Mouse (Mus musculus) CH12.LX (cell line): ENCODE data around the gene Zfp106. TPM values are rescaled to one million over a fixed set of nuclear protein-coding genes. Genes with fewer than 3 reads are reported as not detected.

Source experiments
- DNase-seq: peaks from one replicate; pipeline ENCODE4 v3.0.0-alpha.2; 2013; ENCODE audit errors: extremely low read depth
- H3K27ac ChIP-seq: 2 replicates; pipeline ENCODE4 v1.5.1; 2012; ENCODE audit warnings: low read depth, mild to moderate bottlenecking, control low read depth, moderate library complexity; ENCODE audit not compliant: insufficient read depth
- H3K27me3 ChIP-seq: replicated peaks from 2 replicates; pipeline ENCODE3; 2012; ENCODE audit warnings: inconsistent platforms
- H3K36me3 ChIP-seq, 2 experiments: replicated peaks in 1 of 2; 2 replicates each; pipeline versions ENCODE3 to v1.6.1; 2012; ENCODE audit warnings: inconsistent platforms in 1 of 2, low read length in 1 of 2, mild to moderate bottlenecking in 1 of 2, mixed read lengths in 1 of 2, moderate library complexity in 1 of 2; ENCODE audit not compliant: control insufficient read depth in 1 of 2, insufficient read depth in 1 of 2
- H3K4me1 ChIP-seq, 2 experiments: 2 replicates each; pipeline ENCODE4 v1.6.1; 2012; ENCODE audit warnings: inconsistent platforms in 1 of 2, moderate library complexity in 1 of 2; ENCODE audit not compliant: insufficient read depth in 2 of 2, control insufficient read depth in 1 of 2
- H3K4me2 ChIP-seq: 2 replicates; pipeline ENCODE4 v1.6.1; 2012; ENCODE audit warnings: low read depth, mild to moderate bottlenecking, control low read depth; ENCODE audit not compliant: poor library complexity, insufficient read depth, severe bottlenecking
- H3K4me3 ChIP-seq, 3 experiments: fragments of 150-350 bp in 1 of 3; sonication (generic) in 1 of 3; replicated peaks in 1 of 3; 2 replicates each; pipeline versions ENCODE3 to v1.5.1; 2011 to 2012; ENCODE audit warnings: low read depth in 2 of 3, low read length in 2 of 3, mild to moderate bottlenecking in 2 of 3, moderate library complexity in 2 of 3, control low read depth in 1 of 3, improper control_type of control experiment in 1 of 3, inconsistent platforms in 1 of 3, mixed read lengths in 1 of 3; ENCODE audit not compliant: poor library complexity in 1 of 3
- H3K79me2 ChIP-seq: replicated peaks from 2 replicates; pipeline ENCODE4 v1.6.1; 2012; ENCODE audit warnings: mild to moderate bottlenecking, moderate library complexity; ENCODE audit not compliant: control insufficient read depth, poor library complexity, insufficient read depth, severe bottlenecking; ENCODE audit errors: extremely low read depth
- H3K9ac ChIP-seq: 2 replicates; pipeline ENCODE4 v1.6.1; 2012; ENCODE audit warnings: low read depth, mild to moderate bottlenecking, control low read depth, moderate library complexity; ENCODE audit not compliant: insufficient read depth
- H3K9me3 ChIP-seq: replicated peaks from 2 replicates; pipeline ENCODE3; 2012; ENCODE audit warnings: low read length, inconsistent platforms, mixed read lengths
- BHLHE40 ChIP-seq: IDR thresholded peaks from 2 replicates; pipeline ENCODE4 v1.6.1; 2011; ENCODE audit warnings: mild to moderate bottlenecking, low read depth, low read length, improper control_type of control experiment
- CHD1 ChIP-seq: IDR thresholded peaks from 2 replicates; pipeline ENCODE4 v1.6.1; 2012; ENCODE audit warnings: low read depth, low read length, improper control_type of control experiment, inconsistent platforms
- CTCF ChIP-seq, 2 experiments: IDR thresholded peaks in 1 of 2; conservative IDR thresholded peaks in 1 of 2; 2 replicates each; pipeline ENCODE4 v1.5.1; 2011 to 2012; ENCODE audit warnings: low read depth in 2 of 2, low read length in 2 of 2, improper control_type of control experiment in 1 of 2, inconsistent platforms in 1 of 2, mild to moderate bottlenecking in 1 of 2, moderate library complexity in 1 of 2
- E2F4 ChIP-seq: IDR thresholded peaks from 2 replicates; pipeline ENCODE4 v1.6.1; 2011; ENCODE audit warnings: low read depth, low read length, improper control_type of control experiment; ENCODE audit not compliant: insufficient replicate concordance
- ELF1 ChIP-seq: IDR thresholded peaks from 2 replicates; pipeline ENCODE4 v1.6.1; 2014; ENCODE audit warnings: low read depth, mild to moderate bottlenecking, inconsistent platforms, low read length, improper control_type of control experiment
- EP300 ChIP-seq: IDR thresholded peaks from 2 replicates; pipeline ENCODE4 v1.6.1; 2011; ENCODE audit warnings: low read length, improper control_type of control experiment
- ETS1 ChIP-seq: conservative IDR thresholded peaks from 2 replicates; pipeline ENCODE4 v1.6.1; 2012; ENCODE audit warnings: low read depth, mild to moderate bottlenecking, inconsistent platforms, low read length, improper control_type of control experiment, moderate library complexity
- GABPA ChIP-seq: IDR thresholded peaks from 2 replicates; pipeline ENCODE4 v1.6.1; 2012; ENCODE audit warnings: low read depth, low read length, improper control_type of control experiment, inconsistent platforms; ENCODE audit not compliant: insufficient replicate concordance
- IRF4 ChIP-seq: IDR thresholded peaks from 2 replicates; pipeline ENCODE4 v1.6.1; 2014; ENCODE audit warnings: low read depth, mild to moderate bottlenecking, inconsistent platforms, low read length, improper control_type of control experiment
- JUN ChIP-seq: IDR thresholded peaks from 2 replicates; pipeline ENCODE4 v1.6.1; 2011; ENCODE audit warnings: low read depth, mild to moderate bottlenecking, low read length, improper control_type of control experiment, moderate library complexity; ENCODE audit not compliant: insufficient read depth
- JUND ChIP-seq: conservative IDR thresholded peaks from 2 replicates; pipeline ENCODE4 v1.6.1; 2011; ENCODE audit warnings: low read depth, low read length, improper control_type of control experiment
- MEF2A ChIP-seq: IDR thresholded peaks from 2 replicates; pipeline ENCODE4 v1.6.1; 2014; ENCODE audit warnings: low read depth, mild to moderate bottlenecking, inconsistent platforms, low read length, improper control_type of control experiment, borderline replicate concordance
- MXI1 ChIP-seq: IDR thresholded peaks from 2 replicates; pipeline ENCODE4 v1.6.1; 2011; ENCODE audit warnings: mild to moderate bottlenecking, low read depth, low read length, improper control_type of control experiment
- MYC ChIP-seq: IDR thresholded peaks from 2 replicates; pipeline ENCODE4 v1.6.1; 2011; ENCODE audit warnings: low read depth, mild to moderate bottlenecking, improper control_type of control experiment, low read length
- POLR2AphosphoS2 ChIP-seq: IDR thresholded peaks from 2 replicates; pipeline ENCODE4 v1.6.1; 2011; ENCODE audit warnings: low read depth, low read length, improper control_type of control experiment
- RAD21 ChIP-seq: IDR thresholded peaks from 2 replicates; pipeline ENCODE4 v1.6.1; 2011; ENCODE audit warnings: low read depth, mild to moderate bottlenecking, low read length, improper control_type of control experiment, moderate library complexity
- SIN3A ChIP-seq: IDR thresholded peaks from 2 replicates; pipeline ENCODE4 v1.6.1; 2012; ENCODE audit warnings: low read length, improper control_type of control experiment, inconsistent platforms
- TBP ChIP-seq: conservative IDR thresholded peaks from 2 replicates; pipeline ENCODE4 v1.6.1; 2011; ENCODE audit warnings: low read depth, low read length, improper control_type of control experiment
- UBTF ChIP-seq: IDR thresholded peaks from 2 replicates; pipeline ENCODE4 v1.6.1; 2012; ENCODE audit warnings: low read depth, mild to moderate bottlenecking, inconsistent platforms, low read length, improper control_type of control experiment, moderate library complexity
- USF2 ChIP-seq: conservative IDR thresholded peaks from 2 replicates; pipeline ENCODE4 v1.6.1; 2011; ENCODE audit warnings: low read depth, low read length, improper control_type of control experiment
- ZMIZ1 ChIP-seq: IDR thresholded peaks from 2 replicates; pipeline ENCODE4 v1.6.1; 2012; ENCODE audit warnings: low read depth, mild to moderate bottlenecking, inconsistent platforms, low read length, improper control_type of control experiment
- ZNF384 ChIP-seq: IDR thresholded peaks from 2 replicates; pipeline ENCODE4 v1.6.1; 2012; ENCODE audit warnings: low read depth, low read length, improper control_type of control experiment, inconsistent platforms
- dilution Hi-C: fragments of 300-500 bp; cut with MboI; formaldehyde crosslinking; loops from 2 replicates; pipeline ENCODE4 v1.14.3; 2020; ENCODE audit warnings: low sequenced_read_pairs; ENCODE audit not compliant: extremely low pct_unique_long_range_greater_than_20kb, extremely low pct_ligation_motif_present
- in situ Hi-C: fragments of 300-500 bp; cut with MboI; formaldehyde crosslinking; loops from 3 replicates; pipeline ENCODE4 v1.14.3; 2019; ENCODE audit warnings: low sequenced_read_pairs, low pct_ligation_motif_present, low pct_unique_long_range_greater_than_20kb, mixed read lengths
- polyA plus RNA-seq: library from polyadenylated mRNA; unstranded; fragments of >175 nt; gene quantifications from 2 replicates; pipeline ENCODE4 v1.2.1, GENCODE M21; 2012; ENCODE audit warnings: low read depth; ENCODE audit not compliant: insufficient read length
- total RNA-seq, 2 experiments: library from RNA; depleted of rRNA; stranded (reverse); fragments of 300-350 nt in 1 of 2; fragments of >200 nt in 1 of 2; gene quantifications; 2 replicates each; pipeline ENCODE4 v1.2.3; 2012 to 2014

Zfp106 gene
- total and polyA plus RNA-seq, 3 experiments: 93.8 to 183 (median 130) TPM

DNA sequence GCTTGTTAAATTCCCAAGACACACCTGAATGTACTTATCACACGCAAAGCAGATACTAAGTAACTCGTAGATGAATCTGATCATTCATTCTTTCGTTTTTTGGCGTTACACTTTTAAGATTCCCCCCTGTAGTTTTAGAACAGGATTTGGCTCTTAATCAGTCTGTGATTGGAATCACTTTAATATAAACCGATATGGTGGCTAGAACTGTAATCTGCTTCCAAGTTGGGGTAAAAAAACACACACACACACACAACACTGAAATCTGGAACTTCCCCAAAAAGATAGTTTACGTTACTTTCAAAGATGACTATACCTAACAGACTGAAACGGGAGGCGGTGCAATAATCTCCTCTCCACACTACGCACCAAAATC, 796 bp downstream of the Zfp106 start:
- Histone ChIP-seq H3K4me3 (peak overlapping the region; percentile 67 to 98 (median 87)), H3K4me1 (peaks cover 4 to 45% of the 10 kb centered on the region in 2 experiments; a peak in 2 of 4 replicates)
- TF ChIP-seq USF2 (no peak), GABPA (no peak), JUND (no peak), JUN (no peak)
- TF ChIP-seq, all 38 proteins: peak for 0
- H3K27ac ChIP-seq: peak overlapping the region; percentile 81
- DNase-seq: no peak
- peaks cover 0 to 15% of the 10 kb centered on the region in 2 experiments for H3K36me3 ChIP-seq
- H3K79me2 ChIP-seq: peaks cover 56% of the 10 kb centered on the region
- H3K4me2 ChIP-seq: peak overlapping the region; percentile 96
- no peaks in the 10 kb centered on the region for H3K27me3 ChIP-seq
- in situ Hi-C loops (no loop called here), dilution Hi-C loops (no loop called here)
- H3K9me3 ChIP-seq: no peaks in the 10 kb centered on the region
- peak overlapping the region; percentile 69 for H3K9ac ChIP-seq

DNA sequence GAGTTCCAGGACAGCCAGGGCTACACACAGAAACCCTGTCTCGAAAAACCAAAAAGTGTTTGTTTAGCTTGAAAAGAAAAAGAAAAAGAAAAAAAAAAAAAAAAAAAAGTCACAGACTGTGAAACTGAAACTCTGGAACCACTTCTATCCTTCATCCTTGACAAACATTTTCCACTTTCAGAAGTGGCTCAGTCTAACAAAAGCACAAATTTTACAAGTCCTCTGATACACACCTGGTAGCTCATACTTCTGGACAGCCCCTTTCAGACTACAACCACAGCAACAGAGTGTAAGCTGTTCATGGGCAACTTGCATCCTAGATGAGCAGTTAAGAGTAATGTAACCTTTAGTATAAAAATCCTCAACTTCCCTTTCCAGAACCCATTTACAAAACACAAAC, 2.1 kb downstream of the Zfp106 start:
- in situ Hi-C loops: no loop called here
- DNase-seq: peak; percentile 63
- peak overlapping the region; percentile 96 for H3K4me2 ChIP-seq

DNA sequence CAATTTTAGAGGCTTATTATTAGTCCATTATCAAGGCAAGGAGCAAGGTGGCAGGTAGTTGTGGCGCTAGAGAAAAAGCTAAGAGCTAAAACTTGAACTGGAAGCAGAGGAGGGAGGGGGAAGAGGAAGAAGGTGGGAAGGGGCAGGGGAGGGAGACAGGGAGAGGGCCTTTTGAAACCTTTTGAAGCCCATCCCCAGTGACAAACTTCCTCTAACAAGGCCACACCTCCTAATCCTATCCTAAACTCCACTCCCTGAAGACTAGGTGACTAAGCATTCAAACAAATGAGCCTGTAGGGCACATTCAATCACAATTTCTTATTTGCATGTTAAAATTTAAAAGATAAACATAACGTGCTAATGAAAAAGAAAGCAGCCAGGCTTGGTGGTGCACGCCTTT, 4.8 kb downstream of the Zfp106 start:
- dilution Hi-C loops (no loop called here), in situ Hi-C loops (no loop called here)
- H3K27me3 ChIP-seq: no peaks in the 10 kb centered on the region
- H3K4me2 ChIP-seq: peak overlapping the region; percentile 40; the same call in 1 of the 2 replicates
- H3K36me3 ChIP-seq: peaks cover 15 to 51% of the 10 kb centered on the region in 2 experiments
- TF ChIP-seq ZMIZ1 (no peak), POLR2AphosphoS2 (no peak), BHLHE40 (no peak), MYC (no peak), TBP (no peak), UBTF (no peak), IRF4 (no peak)
- H3K4me3 ChIP-seq: no peak overlapping the region
- no peaks in the 10 kb centered on the region for H3K9me3 ChIP-seq
- H3K9ac ChIP-seq: no peak overlapping the region; the same call in 1 of the 2 replicates
- H3K4me1 ChIP-seq: peaks cover 4 to 40% of the 10 kb centered on the region in 2 experiments; a peak in 2 of 4 replicates
- DNase-seq: peak; percentile 47
- H3K27ac ChIP-seq: no peak overlapping the region
- peaks cover 86% of the 10 kb centered on the region for H3K79me2 ChIP-seq

More for the DNA sequence above, 2.1 kb downstream of the Zfp106 start:
- no peaks in the 10 kb centered on the region for H3K27me3 ChIP-seq
- TF ChIP-seq JUN: peak; percentile 12; the same call in 1 of the 2 replicates
- peak; percentile 46; the same call in 1 of the 2 replicates for TF ChIP-seq SIN3A
- TF ChIP-seq ELF1: no peak
- no peak for TF ChIP-seq BHLHE40
- TF ChIP-seq EP300: peak; percentile 76
- TF ChIP-seq CTCF (conservative IDR thresholded peaks at IDR 0.05 in 1 of 2, IDR thresholded peaks at IDR 0.05 in 1 of 2; ENCODE audit: low read depth in 2 of 2, low read length in 2 of 2): no peak
- TF ChIP-seq RAD21: no peak
- TF ChIP-seq MXI1: no peak
- no peak for TF ChIP-seq E2F4
- no peak for TF ChIP-seq CHD1
- TF ChIP-seq ZNF384: peak; percentile 93
- TF ChIP-seq UBTF: no peak
- TF ChIP-seq ETS1: peak; percentile 78
- TF ChIP-seq MEF2A: peak; percentile 56; the same call in 1 of the 2 replicates
- no peak for TF ChIP-seq ZMIZ1
- peak; percentile 85 for TF ChIP-seq IRF4
- peak; percentile 50 for TF ChIP-seq JUND
- no peaks in the 10 kb centered on the region for H3K9me3 ChIP-seq
- peak overlapping the region; percentile 43; the same call in 1 of the 2 replicates for H3K9ac ChIP-seq
- H3K4me1 ChIP-seq: peaks cover 4 to 46% of the 10 kb centered on the region in 2 experiments; a peak in 2 of 4 replicates
- peaks cover 69% of the 10 kb centered on the region for H3K79me2 ChIP-seq
- peaks cover 0 to 29% of the 10 kb centered on the region in 2 experiments for H3K36me3 ChIP-seq
- dilution Hi-C loops: no loop called here
- peak overlapping the region in 2 of 3 experiments; percentile 20 to 39 for H3K4me3 ChIP-seq
- peak overlapping the region; percentile 58 for H3K27ac ChIP-seq
